Mouse (Mus musculus) brain, embryonic 14.5 days (tissue): ENCODE measurements around the gene 1700013G24Rik.

Experiments used
- CTCF ChIP-seq: fragments of 200-500 bp; IDR thresholded peaks from 2 replicates; pipeline ENCODE4 v1.5.1; 2012; ENCODE audit warnings: inconsistent platforms, mild to moderate bottlenecking, moderate library complexity, borderline replicate concordance; ENCODE audit not compliant: insufficient read depth, insufficient read length; ENCODE audit errors: extremely low read depth
- POLR2A ChIP-seq: fragments of 200-500 bp; IDR thresholded peaks from 2 replicates; pipeline ENCODE4 v1.6.1; 2012; ENCODE audit warnings: mild to moderate bottlenecking, inconsistent platforms, borderline replicate concordance; ENCODE audit not compliant: poor library complexity, insufficient read depth, insufficient read length, severe bottlenecking; ENCODE audit errors: extremely low read depth

GRCm38 (mm10) chr4:137493187-137493586 lies 40.1 kb downstream of the 1700013G24Rik start:
- TF ChIP-seq CTCF (no peak), POLR2A (no peak)
